Mouse (Mus musculus): ENCODE measurements around the gene Ces1d.
"Not testable (repeated sequence)": the region's sequence is repeated elsewhere in the genome, so short reads cannot be mapped to it uniquely, and the experiment has no call there.

- not testable (repeated sequence) for TF ChIP-seq POLR2A (IDR thresholded peaks at IDR 0.05; ENCODE audit: extremely low read depth, insufficient read depth, low read length); CTCF (IDR thresholded peaks at IDR 0.05; ENCODE audit: low read depth, low read length)
Measured at GRCm38 (mm10) chr8:93199146-93199545, 1.5 kb upstream of the Ces1d start.

All from liver, adult 2 months (tissue).